Mouse (Mus musculus) heart, postnatal 25 days (tissue): ENCODE results near the gene Agtrap. TPM values are rescaled to one million over a fixed set of nuclear protein-coding genes. Genes with fewer than 3 reads are reported as not detected.
"Not testable (repeated sequence)": the region's sequence is repeated elsewhere in the genome, so short reads cannot be mapped to it uniquely, and the experiment has no call there.

ENCODE experiments used
- DNase-seq: peaks from one replicate; pipeline ENCODE4 v3.0.0; 2022; ENCODE audit warnings: low spot score
- intact Hi-C: fragments of 180-260 bp; cut with DNase I; formaldehyde crosslinking; loops from one replicate; pipeline ENCODE4 v1.15.1; 2025
- total RNA-seq, 2 experiments: library from RNA; stranded (reverse); gene quantifications; 2 replicates each; pipeline ENCODE4 v1.2.3; 2021

Gene Agtrap
- total RNA-seq, 2 experiments from 2014 or later: 43.0 to 43.5 TPM

- intact Hi-C loops: no loop called here
- DNase-seq: no peak
These were observed 34.4 kb downstream of the Agtrap start for GRCm38 (mm10) chr4:148053417-148053920.

- intact Hi-C loops: no loop called here
- DNase-seq: no peak
These were observed 34.9 kb downstream of the Agtrap start for GRCm38 (mm10) chr4:148052976-148053375.

DNA sequence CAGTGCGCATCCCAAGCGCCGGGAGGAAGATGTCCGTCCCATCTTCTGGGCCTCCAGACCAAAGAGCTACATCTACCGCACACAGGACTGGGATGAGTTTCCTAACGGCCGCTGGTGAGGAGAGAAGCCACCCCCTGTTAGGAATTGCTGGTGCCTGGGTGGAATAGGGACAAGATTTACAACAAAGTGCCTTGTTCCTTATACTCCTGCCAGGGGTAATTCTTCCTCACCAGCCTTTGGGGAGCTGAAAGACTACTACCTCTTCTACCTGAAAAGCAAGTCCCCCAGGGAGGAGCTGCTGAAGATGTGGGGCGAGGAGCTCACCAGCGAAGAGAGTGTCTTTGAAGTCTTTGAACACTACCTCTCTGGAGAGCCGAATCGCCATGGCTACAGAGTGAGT lies 35.9 kb downstream of the Agtrap start:
- DNase-seq: no peak
- intact Hi-C loops: no loop called here

DNA sequence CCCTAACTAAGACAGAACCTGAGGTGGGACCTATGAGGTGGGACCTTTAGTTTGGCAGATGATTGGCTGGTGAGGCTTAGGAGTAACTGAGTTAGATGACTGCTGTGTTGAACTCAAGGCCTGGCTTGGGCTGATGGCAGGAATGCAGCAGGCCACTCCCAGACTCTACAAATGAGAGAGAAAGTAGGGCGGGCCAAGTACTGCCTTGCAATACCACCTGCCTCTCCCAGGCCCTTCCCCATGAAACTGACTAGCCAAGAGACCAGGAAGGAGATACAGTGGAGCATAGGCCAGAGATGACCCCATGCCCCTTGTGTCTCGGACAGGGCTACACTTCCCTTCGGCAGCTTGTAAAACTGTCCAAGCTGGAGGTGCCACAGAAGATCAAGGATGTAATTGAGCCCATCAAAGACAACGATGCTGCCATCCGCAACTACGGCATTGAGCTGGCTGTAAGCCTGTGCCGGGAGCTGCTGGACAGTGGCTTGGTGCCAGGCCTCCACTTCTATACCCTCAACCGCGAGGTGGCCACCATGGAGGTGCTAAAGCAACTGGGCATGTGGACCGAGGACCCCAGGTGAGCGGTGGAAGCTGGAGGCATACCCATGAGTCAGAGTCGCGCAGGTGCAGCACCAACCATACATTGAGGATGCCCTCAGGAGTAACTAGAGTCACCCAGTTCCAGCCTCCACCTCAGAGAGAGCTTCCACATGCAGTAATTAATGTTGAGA lies 36.6 kb downstream of the Agtrap start:
- DNase-seq: no peak
- intact Hi-C loops: no loop called here

DNA sequence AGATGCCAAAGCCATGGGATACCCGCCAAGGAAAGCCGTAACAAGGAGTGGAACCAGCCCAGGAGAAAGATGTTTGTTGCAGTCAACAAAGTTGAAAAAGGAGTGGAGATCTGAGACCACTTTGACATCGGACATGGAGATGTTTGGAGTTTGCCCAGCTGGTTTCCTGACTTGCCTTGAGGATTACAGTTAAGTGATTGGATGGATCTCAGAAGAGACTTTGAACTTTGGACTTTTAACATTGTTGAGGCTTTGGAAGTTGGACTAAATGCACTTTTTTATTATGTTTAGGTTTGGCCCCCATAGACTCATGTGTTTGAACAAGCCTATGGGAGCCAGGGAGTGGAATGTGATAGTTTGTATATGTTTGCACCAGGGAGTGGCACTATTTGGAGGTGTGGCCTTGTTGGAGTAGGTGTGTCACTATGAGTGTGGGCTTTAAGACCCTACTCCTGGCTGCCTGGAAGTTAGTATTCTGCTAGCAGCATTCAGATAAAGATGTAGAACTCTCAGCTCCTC lies 37.4 kb downstream of the Agtrap start:
- intact Hi-C loops, DNase-seq: not testable (repeated sequence)

DNA sequence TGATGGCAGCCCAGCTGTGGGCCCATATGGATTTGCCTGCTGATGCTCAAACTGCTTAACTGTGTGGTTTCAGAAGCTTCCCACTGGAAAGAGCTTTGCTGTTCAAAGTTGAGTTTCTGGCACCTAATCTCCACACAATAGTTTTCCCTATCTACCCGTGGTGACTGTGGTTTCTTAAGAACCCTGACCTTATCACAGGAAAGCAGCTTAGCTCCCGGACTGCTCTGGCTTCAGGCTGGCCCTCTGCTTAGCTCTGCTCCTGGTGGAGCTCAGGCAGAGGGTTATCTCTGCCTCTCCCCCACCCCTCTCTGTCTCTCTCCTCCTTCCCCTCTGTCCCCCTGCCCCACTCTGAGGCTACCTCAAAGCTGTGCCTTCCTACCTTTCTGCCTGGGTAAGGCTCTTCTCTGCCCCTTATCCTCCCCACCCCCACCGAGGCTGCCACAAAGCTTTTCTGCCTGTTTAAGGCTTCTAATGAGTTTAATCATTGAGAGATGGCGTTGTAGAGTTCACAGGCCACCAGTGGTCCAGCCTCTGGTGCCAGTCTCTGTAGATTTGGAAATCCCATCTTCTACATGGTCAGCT lies 41.3 kb downstream of the Agtrap start:
- DNase-seq: no peak
- intact Hi-C loops: no loop called here

- DNase-seq: no peak
- intact Hi-C loops: no loop called here
These were observed 43.7 kb downstream of the Agtrap start for GRCm38 (mm10) chr4:148044113-148044512.

GRCm38 (mm10) chr4:148043327-148043726 lies 44.5 kb downstream of the Agtrap start:
- DNase-seq, intact Hi-C loops: not testable (repeated sequence)

DNA sequence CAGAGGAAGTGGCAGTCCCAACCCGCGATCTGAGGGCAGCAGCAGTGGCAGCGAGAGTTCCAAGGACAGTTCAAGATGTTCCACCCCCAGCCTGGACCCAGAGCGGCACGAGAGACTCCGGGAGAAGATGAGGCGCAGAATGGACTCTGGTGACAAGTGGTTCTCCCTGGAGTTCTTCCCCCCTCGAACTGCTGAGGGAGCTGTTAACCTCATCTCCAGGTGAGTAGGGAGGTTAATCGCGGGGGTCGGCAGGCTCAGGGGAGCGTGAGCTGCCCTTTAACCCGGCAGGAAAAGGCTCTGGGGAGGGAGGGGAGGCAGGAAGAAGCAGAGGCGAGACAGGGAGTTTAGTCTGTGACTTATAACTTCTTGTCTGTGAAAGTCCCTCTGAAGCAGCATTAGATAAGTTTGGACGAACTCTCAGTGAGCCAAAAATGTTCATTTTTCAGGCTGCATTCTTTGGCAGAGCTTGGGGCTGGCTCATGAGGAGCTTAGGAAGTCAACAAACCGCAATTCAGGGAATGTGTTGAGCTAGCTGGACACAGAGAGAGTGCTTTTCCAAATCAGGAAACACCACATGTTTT lies 46.1 kb downstream of the Agtrap start:
- intact Hi-C loops: no loop called here

DNA sequence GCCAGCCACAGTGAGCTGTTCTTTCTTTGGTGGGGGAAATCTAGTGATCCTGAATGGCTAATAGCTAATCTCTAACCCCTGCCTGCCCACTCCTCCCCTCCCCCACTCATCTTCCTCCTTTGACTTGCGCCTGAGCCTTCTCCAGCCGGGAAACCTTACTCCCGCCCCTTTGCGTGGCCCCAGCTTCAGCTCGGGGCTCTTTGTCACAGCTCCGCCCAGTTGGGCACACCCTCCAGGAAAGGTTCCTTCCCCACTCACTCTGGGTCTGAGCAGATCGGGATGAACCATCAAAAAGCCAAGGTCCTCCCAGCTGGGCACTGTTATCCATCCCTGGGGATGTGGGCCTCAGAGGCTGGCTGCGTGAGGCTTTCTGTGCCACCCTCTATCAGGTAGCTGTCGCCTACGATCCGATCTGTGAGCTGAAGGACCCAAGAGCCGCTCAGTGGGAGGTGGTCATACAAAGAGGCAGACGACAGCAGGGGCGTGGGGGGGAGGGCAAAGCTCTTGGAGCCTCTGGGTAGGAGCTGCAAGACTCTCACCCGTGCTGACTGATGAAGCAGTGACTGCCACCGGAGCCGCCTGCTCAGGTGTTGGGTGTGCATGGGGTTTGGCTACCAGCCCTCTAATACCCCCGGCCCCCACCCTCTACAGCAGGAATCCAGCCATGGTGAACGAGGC lies 46.8 kb downstream of the Agtrap start:
- DNase-seq: peak; percentile 73
- intact Hi-C loops: no loop called here

More for the DNA sequence above, 46.1 kb downstream of the Agtrap start:
- DNase-seq: peak; percentile 24

GRCm38 (mm10) chr4:148040029-148040830 lies 47.6 kb downstream of the Agtrap start:
- intact Hi-C loops: no loop called here
- DNase-seq: no peak

GRCm38 (mm10) chr4:148039254-148040028 lies 48.4 kb downstream of the Agtrap start:
- no peak for DNase-seq
- intact Hi-C loops: no loop called here

DNA sequence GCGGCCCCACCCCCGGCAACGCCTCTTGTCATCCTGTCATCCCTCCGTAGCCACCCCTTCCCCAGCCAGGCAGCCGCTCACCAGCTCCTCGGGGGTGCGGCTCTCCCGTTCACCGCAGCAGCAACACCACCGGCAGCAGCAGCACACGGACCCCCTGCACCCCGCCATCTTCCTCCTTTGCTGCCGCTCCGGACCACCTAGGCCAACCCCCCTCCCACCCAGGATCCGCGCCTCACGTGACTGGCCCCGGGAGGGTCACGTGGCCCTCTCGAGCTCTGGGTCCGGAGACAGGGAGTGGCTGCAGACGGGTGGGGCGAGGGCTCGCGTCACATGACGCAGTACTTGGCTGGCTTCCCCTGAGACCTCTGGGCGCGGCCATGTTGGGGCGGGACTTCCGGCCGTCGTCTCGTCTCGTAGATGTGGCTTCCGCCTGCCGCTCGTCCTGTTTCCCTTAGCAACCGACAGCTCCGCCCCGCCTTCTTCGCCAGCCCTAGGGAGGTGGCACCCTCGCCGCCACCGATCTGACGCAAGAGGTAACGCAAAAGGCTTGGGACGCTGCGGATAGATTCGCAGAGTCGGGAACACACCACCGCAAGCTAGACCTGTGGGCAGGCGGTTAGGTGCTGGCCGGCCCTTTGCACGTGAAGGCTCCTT lies 49.1 kb downstream of the Agtrap start, which contains the start of the genes Clcn6 and Mthfr:
Gene Clcn6, minus strand, starts transcription at position 222 of the 654 bp plus-strand sequence.
Gene Mthfr, plus strand, starts transcription at position 478 of the 654 bp plus-strand sequence.
- peak; percentile 99 for DNase-seq
- intact Hi-C loops: no loop called here

GRCm38 (mm10) chr4:148038079-148038599 lies 49.7 kb downstream of the Agtrap start:
- no peak for DNase-seq
- intact Hi-C loops: no loop called here

DNA sequence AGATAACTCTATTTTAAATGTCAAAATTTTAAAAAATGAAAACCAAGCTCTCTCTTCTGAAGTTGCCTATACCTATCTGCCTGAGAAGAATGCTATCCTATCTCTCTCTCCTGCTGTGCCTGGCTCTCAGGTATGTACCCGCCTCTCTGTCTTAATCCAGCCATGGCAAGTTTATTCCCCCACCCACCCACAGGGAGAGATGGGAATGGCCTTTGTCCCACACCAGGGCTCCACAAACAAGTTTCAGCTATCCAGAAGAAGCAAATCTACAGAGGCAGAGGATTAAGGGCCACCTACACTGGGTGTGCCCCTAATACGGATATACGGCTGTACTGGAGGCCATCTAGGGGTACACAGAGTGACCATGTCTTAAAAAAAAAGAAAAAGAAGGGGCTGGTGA lies 52.4 kb downstream of the Agtrap start:
- intact Hi-C loops: no loop called here
- DNase-seq: no peak

- no peak for DNase-seq
- intact Hi-C loops: no loop called here
These were observed 53.9 kb downstream of the Agtrap start for GRCm38 (mm10) chr4:148033858-148034410.

DNA sequence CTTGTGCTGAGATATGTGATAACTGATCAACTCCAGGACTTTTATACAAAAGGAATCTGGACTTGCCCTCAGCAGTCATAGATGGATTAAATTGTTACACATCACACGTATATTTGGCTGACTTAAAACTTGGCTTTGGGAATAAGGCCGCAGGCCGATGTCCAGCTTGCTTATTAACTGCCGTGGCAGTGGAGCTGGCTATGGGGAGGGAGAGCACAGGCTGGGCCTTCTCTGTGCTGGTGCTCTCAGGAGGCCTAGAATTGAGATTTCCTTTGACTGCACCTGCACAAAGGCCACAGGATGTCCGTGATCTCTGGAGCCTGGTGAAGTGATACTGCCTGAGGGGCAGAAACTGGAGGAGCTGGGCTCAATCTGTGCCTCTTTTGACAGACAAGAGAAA lies 57.3 kb downstream of the Agtrap start:
- no peak for DNase-seq
- intact Hi-C loops: no loop called here

GRCm38 (mm10) chr4:148029297-148029696 lies 58.5 kb downstream of the Agtrap start:
- intact Hi-C loops: no loop called here
- no peak for DNase-seq
